Mouse (Mus musculus) gastrocnemius, postnatal 4 days (tissue): ENCODE measurements at regions not wholly inside any gene's neighbourhood (a gene's known extent, or its start where the extent isn't known, plus 50 kb on each side); places are given as distances from the start of the nearest gene placed in this dataset.

ENCODE experiments used
- DNase-seq, 2 experiments: peaks; one replicate each; pipeline ENCODE4 v3.0.0; 2021 to 2022; ENCODE audit warnings: low spot score in 2 of 2, mixed read lengths in 2 of 2

DNA sequence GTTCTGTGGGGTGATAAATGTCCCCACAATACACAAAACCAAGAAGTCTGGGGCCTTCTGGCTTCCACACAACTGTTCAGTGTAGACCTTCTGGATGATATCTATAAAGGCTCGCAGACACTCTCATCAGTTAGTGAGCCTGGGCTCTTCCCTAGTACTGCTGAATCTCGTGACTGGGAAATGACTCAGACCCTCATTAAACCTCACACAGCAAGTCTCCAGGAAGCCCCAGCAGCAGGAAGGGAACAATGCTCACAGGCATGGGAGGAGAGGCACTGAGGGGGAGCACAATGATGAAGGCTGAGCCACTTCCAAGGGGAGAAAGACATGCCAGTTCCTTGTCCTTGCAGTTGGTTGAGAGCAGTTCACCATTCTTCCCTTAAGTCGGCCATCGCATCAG is 66.5 kb upstream of the Btg1 start:
- DNase-seq, result no peak

DNA sequence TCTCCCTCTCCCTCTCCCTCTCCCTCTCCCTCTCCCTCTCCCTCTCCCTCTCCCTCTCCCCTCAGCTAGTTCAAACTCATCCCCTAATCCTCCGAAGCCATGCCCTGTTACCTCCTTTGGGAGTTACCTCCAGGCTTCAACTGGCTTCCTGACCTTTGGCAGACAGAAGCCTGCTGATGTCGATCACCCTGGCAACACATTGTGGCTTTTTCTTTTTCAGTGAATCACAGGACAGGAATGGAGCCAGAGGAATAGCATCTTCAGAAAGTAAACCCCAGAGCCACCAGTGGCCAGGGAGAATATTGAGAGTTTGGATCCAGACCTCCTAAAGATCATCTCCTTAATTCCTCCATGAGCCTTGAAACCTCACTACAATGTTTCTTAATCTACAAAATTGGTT is 59.5 kb upstream of the Btg1 start:
- DNase-seq, result no peak

DNA sequence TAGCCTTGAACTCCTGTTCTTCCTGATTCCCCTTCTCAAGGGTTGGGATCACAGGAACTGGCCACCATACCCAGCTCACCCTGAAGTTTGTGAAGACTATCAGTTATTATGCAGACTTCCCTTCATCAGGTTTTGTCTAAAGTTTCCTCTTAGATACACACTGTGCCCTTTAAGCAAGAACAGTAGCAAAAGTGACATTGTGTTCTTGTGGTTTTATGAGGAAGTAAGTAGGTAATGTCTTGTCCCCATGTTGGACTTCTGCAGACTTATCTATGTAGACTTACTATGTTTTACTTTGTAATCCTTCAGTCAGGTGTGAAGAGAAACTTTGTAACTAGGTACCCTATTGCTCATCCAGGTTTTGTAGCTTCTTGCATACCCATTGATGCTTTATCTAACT is 51.5 kb upstream of the Btg1 start:
- no peak for DNase-seq
